Mouse (Mus musculus) midbrain, embryonic 15.5 days (tissue): ENCODE measurements around the gene Gm49358. TPM values are rescaled to one million over a fixed set of nuclear protein-coding genes. Genes with fewer than 3 reads are reported as not detected.

Source experiments
- ATAC-seq: fragments of 200-750 bp; cut with Nextera tagmentation; replicated peaks from 2 replicates; pipeline ENCODE4 v1.8.0; 2017; ENCODE audit warnings: moderate TSS enrichment
- H3K27ac ChIP-seq: fragments of 300-500 bp; sonication (generic); 2 replicates; pipeline ENCODE4 v1.5.1; 2015; ENCODE audit warnings: mild to moderate bottlenecking, inconsistent platforms
- H3K27me3 ChIP-seq: fragments of 300-500 bp; sonication (generic); replicated peaks from 2 replicates; pipeline ENCODE4 v1.6.1; 2015; ENCODE audit warnings: inconsistent platforms
- H3K36me3 ChIP-seq: fragments of 300-500 bp; sonication (generic); replicated peaks from 2 replicates; pipeline ENCODE4 v1.6.1; 2015; ENCODE audit warnings: inconsistent platforms
- H3K4me1 ChIP-seq: fragments of 300-500 bp; sonication (generic); 2 replicates; pipeline ENCODE4 v1.6.1; 2015; ENCODE audit warnings: inconsistent platforms
- H3K4me2 ChIP-seq: fragments of 300-500 bp; sonication (generic); 2 replicates; pipeline ENCODE4 v1.6.1; 2015; ENCODE audit warnings: inconsistent platforms, mild to moderate bottlenecking, moderate library complexity
- H3K4me3 ChIP-seq: fragments of 300-500 bp; sonication (generic); 2 replicates; pipeline ENCODE4 v1.5.1; 2015; ENCODE audit warnings: mild to moderate bottlenecking, inconsistent platforms
- H3K9ac ChIP-seq: fragments of 300-500 bp; sonication (generic); 2 replicates; pipeline ENCODE4 v1.6.1; 2015; ENCODE audit warnings: mild to moderate bottlenecking, inconsistent platforms
- H3K9me3 ChIP-seq: fragments of 300-500 bp; sonication (generic); 2 replicates; pipeline ENCODE4 v1.6.1; 2016; ENCODE audit warnings: inconsistent platforms
- WGBS: fragments of 180-500 bp; shearing (Covaris S2); methylation state at CpG from one replicate; pipeline ENCODE4 v1.1.7; 2015; ENCODE audit warnings: mixed read lengths; 5-methylcytosine and 5-hydroxymethylcytosine counted together
- polyA plus RNA-seq: library from polyadenylated mRNA; unstranded; fragments of >200 nt; fragmentation: Nextera tagmentation; extraction: Ambion mirVana; gene quantifications from 2 replicates; pipeline ENCODE4 v1.2.1, GENCODE M21; 2015

The Gm49358 gene
- polyA plus RNA-seq, 1 experiment from 2014 or later = not detected

- peak overlapping the region; percentile 86 for H3K4me3 ChIP-seq
- no peak for ATAC-seq
- H3K4me1 ChIP-seq = peaks cover 39% of the 10 kb centered on the region
- peak overlapping the region; percentile 76 for H3K27ac ChIP-seq
- H3K36me3 ChIP-seq = no peaks in the 10 kb centered on the region
- peak overlapping the region; percentile 77 for H3K9ac ChIP-seq
- H3K9me3 ChIP-seq = no peaks in the 10 kb centered on the region
- 18% methylated on average over 12 of the region's 12 CpGs for WGBS
- H3K27me3 ChIP-seq = no peaks in the 10 kb centered on the region
- peak overlapping the region; percentile 96 for H3K4me2 ChIP-seq
Measured at GRCm38 (mm10) chr10:86779816-86780500, 16.2 kb downstream of the Gm49358 start.

GRCm38 (mm10) chr10:86781641-86782040 is 17.9 kb downstream of the Gm49358 start:
- Histone ChIP-seq H3K4me2 (peak overlapping the region; percentile 96), H3K4me1 (peaks cover 39% of the 10 kb centered on the region), H3K27ac (no peak overlapping the region), H3K27me3 (no peaks in the 10 kb centered on the region), H3K4me3 (peak overlapping the region; percentile 9; the same call in 1 of the 2 replicates), H3K9ac (no peak overlapping the region), H3K36me3 (no peaks in the 10 kb centered on the region), H3K9me3 (no peaks in the 10 kb centered on the region)
- WGBS = 24% methylated on average over 5 of the region's 5 CpGs
- no peak for ATAC-seq

DNA sequence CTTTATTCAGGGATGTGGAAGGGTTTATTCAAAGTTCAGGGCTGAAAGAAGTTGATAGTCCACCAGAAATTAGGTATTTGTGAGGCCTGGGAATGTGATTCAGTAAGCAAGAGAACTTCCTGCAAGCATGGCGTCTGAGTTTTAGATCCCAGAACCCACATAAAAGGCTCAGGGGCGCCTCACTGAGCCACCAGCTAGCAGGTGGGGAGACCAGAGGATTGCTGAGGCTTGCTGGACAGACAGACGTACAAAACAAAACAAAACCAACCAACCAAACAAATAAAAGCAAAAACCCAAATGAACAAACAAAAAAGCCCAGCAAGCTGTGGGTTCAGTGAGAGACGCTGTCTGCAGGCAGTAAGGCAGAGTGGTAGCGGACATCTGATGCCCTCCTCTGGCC is 18.9 kb downstream of the Gm49358 start:
- H3K9ac ChIP-seq = no peak overlapping the region
- H3K9me3 ChIP-seq = no peaks in the 10 kb centered on the region
- peaks cover 39% of the 10 kb centered on the region for H3K4me1 ChIP-seq
- no peak for ATAC-seq
- no peaks in the 10 kb centered on the region for H3K27me3 ChIP-seq
- peak overlapping the region; percentile 25 for H3K27ac ChIP-seq
- WGBS = 41% methylated on average over 5 of the region's 5 CpGs
- no peaks in the 10 kb centered on the region for H3K36me3 ChIP-seq
- H3K4me2 ChIP-seq = no peak overlapping the region
- no peak overlapping the region for H3K4me3 ChIP-seq

- Histone ChIP-seq H3K4me3 (no peak overlapping the region), H3K9me3 (no peaks in the 10 kb centered on the region), H3K9ac (no peak overlapping the region), H3K4me2 (no peak overlapping the region), H3K27ac (peak overlapping the region; percentile 7; the same call in 1 of the 2 replicates), H3K27me3 (no peaks in the 10 kb centered on the region), H3K4me1 (peaks cover 34% of the 10 kb centered on the region), H3K36me3 (no peaks in the 10 kb centered on the region)
- no peak for ATAC-seq
- WGBS = 85% methylated on average over 5 of the region's 5 CpGs
Measured at GRCm38 (mm10) chr10:86783561-86783960, 19.8 kb downstream of the Gm49358 start.

- 85% methylated on average over 5 of the region's 5 CpGs for WGBS
- no peak for ATAC-seq
- H3K4me2 ChIP-seq = no peak overlapping the region
Measured at GRCm38 (mm10) chr10:86784126-86784675, 20.4 kb downstream of the Gm49358 start.

DNA sequence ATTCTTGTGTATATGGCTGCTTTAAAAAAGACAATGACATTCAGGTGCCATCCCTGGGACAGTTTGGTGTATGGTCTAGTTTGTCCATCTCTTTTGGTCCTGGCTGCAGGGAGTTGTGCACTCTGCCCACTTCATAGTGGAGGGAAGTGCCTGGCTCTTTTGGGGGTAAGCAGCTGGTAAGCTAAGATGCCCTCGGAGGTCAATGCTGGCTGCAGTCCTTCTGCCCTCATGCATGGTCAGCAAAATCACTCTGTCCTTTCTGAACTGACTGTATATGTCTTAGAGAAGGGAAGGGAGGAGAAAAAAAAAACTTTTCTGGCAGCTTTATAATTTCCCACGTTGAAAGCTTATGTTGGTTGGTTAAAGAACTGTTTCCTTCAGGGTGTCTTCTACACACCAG is 21.6 kb downstream of the Gm49358 start:
- ATAC-seq = no peak
- H3K4me2 ChIP-seq = no peak overlapping the region
- no peaks in the 10 kb centered on the region for H3K9me3 ChIP-seq
- H3K4me1 ChIP-seq = peaks cover 31% of the 10 kb centered on the region
- 82% methylated on average over 2 of the region's 2 CpGs for WGBS
- no peaks in the 10 kb centered on the region for H3K27me3 ChIP-seq
- no peaks in the 10 kb centered on the region for H3K36me3 ChIP-seq
- no peak overlapping the region for H3K4me3 ChIP-seq
- H3K9ac ChIP-seq = no peak overlapping the region
- no peak overlapping the region for H3K27ac ChIP-seq

More at GRCm38 (mm10) chr10:86784126-86784675, 20.4 kb downstream of the Gm49358 start:
- Histone ChIP-seq H3K4me1 (peaks cover 33% of the 10 kb centered on the region), H3K4me3 (no peak overlapping the region), H3K9me3 (no peaks in the 10 kb centered on the region), H3K27me3 (no peaks in the 10 kb centered on the region), H3K36me3 (no peaks in the 10 kb centered on the region), H3K9ac (no peak overlapping the region), H3K27ac (no peak overlapping the region)

DNA sequence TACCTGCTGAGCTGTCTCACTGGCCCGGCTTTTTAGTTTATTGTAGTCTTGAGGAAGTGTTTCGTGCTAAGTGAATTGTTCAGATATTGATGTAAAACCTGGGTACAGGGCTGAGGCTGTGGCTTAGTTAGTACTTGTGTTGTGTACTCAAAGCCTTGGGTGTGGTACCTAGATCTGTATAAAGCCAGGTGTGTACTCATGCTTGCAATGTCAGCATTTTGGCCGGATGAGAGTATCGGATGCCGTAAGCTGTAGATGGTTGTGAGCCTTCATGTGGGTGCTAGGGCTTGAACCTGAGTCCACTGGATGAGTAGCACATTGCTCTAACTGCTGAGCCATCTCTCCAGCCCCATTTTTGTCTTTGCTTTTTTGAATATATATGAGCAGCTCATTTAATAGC is 22.3 kb downstream of the Gm49358 start:
- H3K36me3 ChIP-seq = no peaks in the 10 kb centered on the region
- H3K4me1 ChIP-seq = peaks cover 24% of the 10 kb centered on the region
- no peak for ATAC-seq
- 95% methylated on average over 5 of the region's 5 CpGs for WGBS
- H3K27ac ChIP-seq = no peak overlapping the region
- H3K9ac ChIP-seq = no peak overlapping the region
- H3K27me3 ChIP-seq = no peaks in the 10 kb centered on the region
- H3K4me2 ChIP-seq = no peak overlapping the region
- no peak overlapping the region for H3K4me3 ChIP-seq
- no peaks in the 10 kb centered on the region for H3K9me3 ChIP-seq

DNA sequence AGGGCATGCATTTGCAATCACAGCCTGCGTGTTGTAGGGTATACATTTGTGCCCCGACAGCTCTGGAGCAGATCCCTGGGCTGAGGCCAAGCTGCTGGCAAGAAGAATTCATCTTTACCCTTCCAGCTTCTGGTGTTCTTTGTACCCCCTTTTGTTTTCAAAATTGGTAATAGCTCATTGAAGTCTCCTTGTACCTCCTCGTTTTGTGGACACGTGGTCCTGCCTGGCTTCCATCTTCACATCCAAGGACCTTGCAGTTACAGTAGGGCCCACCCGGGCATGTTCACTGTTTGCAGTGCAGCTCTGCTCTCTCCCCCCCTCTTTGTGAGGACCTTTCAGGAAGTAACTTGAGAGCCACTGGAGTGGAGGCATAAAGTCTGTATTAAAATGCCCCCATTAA is 24.4 kb downstream of the Gm49358 start:
- 52% methylated on average over 5 of the region's 5 CpGs for WGBS
- H3K9me3 ChIP-seq = no peaks in the 10 kb centered on the region
- no peak overlapping the region for H3K27ac ChIP-seq
- H3K4me3 ChIP-seq = no peak overlapping the region
- no peak overlapping the region for H3K9ac ChIP-seq
- no peaks in the 10 kb centered on the region for H3K36me3 ChIP-seq
- no peak for ATAC-seq
- 0 out of 2 replicates have a peak, but pooled peaks cover 8% of the 10 kb centered on the region for H3K4me1 ChIP-seq
- H3K4me2 ChIP-seq = no peak overlapping the region
- H3K27me3 ChIP-seq = no peaks in the 10 kb centered on the region

DNA sequence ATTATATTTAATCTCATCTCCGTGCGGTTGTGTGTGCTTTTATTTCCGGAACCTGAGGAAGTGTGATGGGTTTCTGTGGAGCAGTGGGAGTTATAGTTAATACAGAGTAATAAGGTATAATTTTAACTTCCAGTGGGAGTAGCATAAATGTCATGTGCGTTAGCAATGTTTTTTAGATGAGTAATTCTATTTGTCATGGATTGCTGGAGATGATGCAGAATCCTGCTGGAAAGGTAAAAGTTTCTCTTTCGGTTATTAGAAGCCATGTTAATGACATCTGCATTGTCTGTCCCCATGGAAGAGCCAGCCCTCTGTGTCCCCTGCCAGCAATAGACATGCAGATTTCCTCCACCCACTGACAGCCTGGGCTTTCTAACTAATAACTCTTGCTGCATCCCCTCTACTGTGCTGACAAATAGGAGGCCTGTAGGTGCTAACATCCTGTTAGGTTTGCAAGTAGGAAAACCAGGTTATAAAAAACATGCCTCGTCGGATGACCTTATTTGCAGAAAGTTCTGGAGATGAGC is 25.4 kb downstream of the Gm49358 start:
- Histone ChIP-seq H3K4me3 (no peak overlapping the region), H3K9ac (no peak overlapping the region), H3K27me3 (no peaks in the 10 kb centered on the region), H3K36me3 (no peaks in the 10 kb centered on the region), H3K4me2 (no peak overlapping the region), H3K4me1 (0 out of 2 replicates have a peak, but pooled peaks cover 3% of the 10 kb centered on the region), H3K27ac (no peak overlapping the region), H3K9me3 (no peaks in the 10 kb centered on the region)
- WGBS = 76% methylated on average over 7 of the region's 7 CpGs
- ATAC-seq = no peak

- Histone ChIP-seq H3K36me3 (no peaks in the 10 kb centered on the region), H3K9me3 (no peaks in the 10 kb centered on the region), H3K4me3 (no peak overlapping the region), H3K27me3 (no peaks in the 10 kb centered on the region), H3K4me1 (0 out of 2 replicates have a peak, but pooled peaks cover 3% of the 10 kb centered on the region), H3K27ac (no peak overlapping the region), H3K4me2 (no peak overlapping the region), H3K9ac (no peak overlapping the region)
- no peak for ATAC-seq
- WGBS = 80% methylated on average over 7 of the region's 7 CpGs
Measured at GRCm38 (mm10) chr10:86791507-86792184, 27.9 kb downstream of the Gm49358 start.

- Histone ChIP-seq H3K36me3 (no peaks in the 10 kb centered on the region), H3K9ac (no peak overlapping the region), H3K4me1 (no peaks in the 10 kb centered on the region), H3K27ac (no peak overlapping the region), H3K27me3 (no peaks in the 10 kb centered on the region), H3K9me3 (no peaks in the 10 kb centered on the region), H3K4me2 (no peak overlapping the region), H3K4me3 (no peak overlapping the region)
- 68% methylated on average over 2 of the region's 2 CpGs for WGBS
- no peak for ATAC-seq
Measured at GRCm38 (mm10) chr10:86793509-86793951, 29.8 kb downstream of the Gm49358 start.

DNA sequence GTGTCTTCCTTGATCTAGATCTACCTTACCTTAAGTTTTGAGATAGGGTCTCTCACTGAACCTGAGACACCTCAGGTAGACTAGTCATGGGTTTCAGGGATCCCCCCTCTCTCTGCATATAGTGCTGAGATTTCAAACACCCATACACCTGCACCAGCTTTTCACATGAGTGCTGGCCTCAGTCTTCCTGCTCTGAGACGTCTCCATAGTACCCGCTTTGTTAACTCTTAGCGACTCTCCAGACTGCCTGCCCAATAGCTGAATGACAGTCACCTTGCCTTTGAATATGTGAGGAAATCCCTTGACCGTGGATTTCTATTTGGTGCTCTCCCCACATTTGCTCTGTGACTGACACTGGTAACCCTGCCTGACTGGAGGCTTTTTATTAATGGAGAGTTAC is 30.4 kb downstream of the Gm49358 start:
- 90% methylated on average over 4 of the region's 4 CpGs for WGBS
- ATAC-seq = no peak

More for the DNA sequence above, 30.4 kb downstream of the Gm49358 start:
- Histone ChIP-seq H3K4me2 (no peak overlapping the region), H3K9me3 (no peaks in the 10 kb centered on the region), H3K27me3 (no peaks in the 10 kb centered on the region), H3K4me1 (no peaks in the 10 kb centered on the region), H3K36me3 (no peaks in the 10 kb centered on the region), H3K9ac (no peak overlapping the region), H3K4me3 (no peak overlapping the region), H3K27ac (no peak overlapping the region)
